Mouse (Mus musculus) neural tube, embryonic 13.5 days (tissue): ENCODE measurements around the gene Plppr4. TPM values are rescaled to one million over a fixed set of nuclear protein-coding genes. Genes with fewer than 3 reads are reported as not detected.

Experiments
- microRNA-seq: library from miRNA; unstranded; fragments of <30 nt; microRNA quantifications from one replicate; pipeline ENCODE4, GENCODE M21; 2016
- polyA plus RNA-seq: library from polyadenylated mRNA; unstranded; fragments of >200 nt; fragmentation: Nextera tagmentation; extraction: Ambion mirVana; gene quantifications from 2 replicates; pipeline ENCODE4 v1.2.1, GENCODE M21; 2015

Plppr4 gene
- polyA plus RNA-seq, 1 experiment from 2014 or later = 4.2 TPM

Small RNA genes within 50 kb of the gene (microRNA-seq; reads per million reads assigned to microRNA genes)
- gene Gm22408 = not detected

Other genes with a start within 250 kb of the Plppr4 start
- 3.1 and 3.6 TPM in 2 replicates for gene Plppr5, start 214.0 kb upstream of the Plppr4 start, polyA plus RNA-seq